Mouse (Mus musculus): ENCODE results near the gene Cflar. TPM values are rescaled to one million over a fixed set of nuclear protein-coding genes. Genes with fewer than 3 reads are reported as not detected.

Cflar gene
- 1.2 and 6.4 TPM in 2 replicates for polyA plus RNA-seq (2012; ENCODE audit: low replicate concordance)

GRCm38 (mm10) chr1:58711365-58712016 lies at the start of gene Cflar:
Gene Cflar (plus strand): TSS chr1:58711508.

GRCm38 (mm10) chr1:58695810-58696209 lies 15.5 kb upstream of the Cflar start, which contains the start of gene Als2cr12:
Gene Als2cr12 (minus strand): TSS chr1:58695989.

GRCm38 (mm10) chr1:58795291-58796058 lies 84.2 kb downstream of the Cflar start, which contains the start of gene Casp8:
Gene Casp8 (plus strand): TSS chr1:58795374.

Other genes with a start within 250 kb of the Cflar start
- gene Orc2, start 206.4 kb upstream of the Cflar start, polyA plus RNA-seq (2012; ENCODE audit: low replicate concordance), result 28.8 and 44.2 TPM in 2 replicates
- 2.3 and 3.7 TPM in 2 replicates for gene Fam126b, start 125.2 kb upstream of the Cflar start, polyA plus RNA-seq (2012; ENCODE audit: low replicate concordance)
- 0.75 and 4.7 TPM in 2 replicates for gene Ndufb3, start 125.1 kb upstream of the Cflar start, polyA plus RNA-seq (2012; ENCODE audit: low replicate concordance)
- gene Als2cr12, start 15.5 kb upstream of the Cflar start, polyA plus RNA-seq (2012; ENCODE audit: low replicate concordance), result not detected in 2 replicates
- 0.60 and 1.4 TPM in 2 replicates for gene Casp8, start 83.9 kb downstream of the Cflar start, polyA plus RNA-seq (2012; ENCODE audit: low replicate concordance)